Mouse (Mus musculus) olfactory bulb, adult 2 months (tissue): ENCODE measurements around the gene Haus4.

ENCODE experiments used
- CTCF ChIP-seq: fragments of 200-500 bp; IDR thresholded peaks from 2 replicates; pipeline ENCODE4 v1.5.1; 2012; ENCODE audit warnings: low read depth, mild to moderate bottlenecking, low read length, moderate library complexity; ENCODE audit not compliant: insufficient read depth
- POLR2A ChIP-seq: fragments of 200-500 bp; IDR thresholded peaks from 2 replicates; pipeline ENCODE4 v1.6.1; 2012; ENCODE audit warnings: mild to moderate bottlenecking, low read depth, low read length, moderate library complexity; ENCODE audit not compliant: insufficient read depth

DNA sequence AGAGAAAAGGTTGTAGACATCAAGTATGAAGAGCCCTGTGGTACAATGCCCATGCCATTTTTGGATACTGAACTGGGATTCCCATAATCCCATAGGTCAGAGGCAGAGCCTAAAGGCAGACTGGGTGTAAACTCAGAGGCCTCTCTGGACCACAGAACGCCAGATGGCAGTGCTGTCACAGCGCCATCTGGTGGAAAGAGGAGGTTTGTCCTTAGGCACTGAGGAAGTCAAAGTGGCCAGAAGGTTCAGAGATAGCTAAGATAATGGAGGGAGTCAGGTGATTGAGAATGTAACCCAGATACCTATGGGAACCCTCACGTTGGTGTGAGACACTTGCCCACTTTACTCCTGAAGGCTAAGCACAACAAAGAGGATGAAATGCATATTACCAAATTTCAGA is 60.2 kb downstream of the Haus4 start:
- TF ChIP-seq CTCF (peak; percentile 54; the same call in 1 of the 2 replicates), POLR2A (no peak)
